Mouse (Mus musculus): ENCODE measurements around the gene Il18bp. TPM values are rescaled to one million over a fixed set of nuclear protein-coding genes. Genes with fewer than 3 reads are reported as not detected.

Il18bp gene
- total RNA-seq, 2 experiments from 2014 or later, result 1.1 to 4.7 TPM

Other genes with a start within 250 kb of the Il18bp start
- not detected in 2 replicates for gene Phox2a, start 200.4 kb downstream of the Il18bp start, total RNA-seq (2014; fragmentation: Nextera tagmentation)
- not detected in 2 replicates for gene Phox2a, start 200.4 kb downstream of the Il18bp start, total RNA-seq (2017)
- gene Inppl1, start 180.5 kb downstream of the Il18bp start, total RNA-seq (2014; fragmentation: Nextera tagmentation), result 2.1 and 4.6 TPM in 2 replicates
- 3.5 and 10.2 TPM in 2 replicates for gene Inppl1, start 180.5 kb downstream of the Il18bp start, total RNA-seq (2017)
- not detected in 2 replicates for gene Folr2, start 161.5 kb downstream of the Il18bp start, total RNA-seq (2014; fragmentation: Nextera tagmentation)
- gene Folr2, start 161.5 kb downstream of the Il18bp start, total RNA-seq (2017), result not detected in 2 replicates
- gene Anapc15, start 155.0 kb downstream of the Il18bp start, total RNA-seq (2014; fragmentation: Nextera tagmentation), result 131 and 132 TPM in 2 replicates
- 85.3 and 93.1 TPM in 2 replicates for gene Anapc15, start 155.0 kb downstream of the Il18bp start, total RNA-seq (2017)
- 1.3 TPM in 1 of 2 replicates, not detected in the other for gene Folr1, start 147.9 kb downstream of the Il18bp start, total RNA-seq (2014; fragmentation: Nextera tagmentation)
- not detected in 2 replicates for gene Folr1, start 147.9 kb downstream of the Il18bp start, total RNA-seq (2017)
- 47.6 and 53.1 TPM in 2 replicates for gene Lamtor1, start 112.8 kb downstream of the Il18bp start, total RNA-seq (2014; fragmentation: Nextera tagmentation)
- gene Lamtor1, start 112.8 kb downstream of the Il18bp start, total RNA-seq (2017), result 48.8 and 57.6 TPM in 2 replicates
- 0.12 TPM in 1 of 2 replicates, not detected in the other for gene Tomt, start 112.3 kb downstream of the Il18bp start, total RNA-seq (2014; fragmentation: Nextera tagmentation)
- gene Tomt, start 112.3 kb downstream of the Il18bp start, total RNA-seq (2017), result 0.23 TPM in 1 of 2 replicates, not detected in the other
- 2.3 and 4.4 TPM in 2 replicates for gene Lrrc51, start 84.8 kb downstream of the Il18bp start, total RNA-seq (2014; fragmentation: Nextera tagmentation)
- 0.75 TPM in 1 of 2 replicates, not detected in the other for gene Lrrc51, start 84.8 kb downstream of the Il18bp start, total RNA-seq (2017)
- gene Numa1, start 84.6 kb downstream of the Il18bp start, total RNA-seq (2014; fragmentation: Nextera tagmentation), result 106 and 112 TPM in 2 replicates
- 207 and 289 TPM in 2 replicates for gene Numa1, start 84.6 kb downstream of the Il18bp start, total RNA-seq (2017)
- 12.5 and 12.6 TPM in 2 replicates for gene Rnf121, start 46.8 kb upstream of the Il18bp start, total RNA-seq (2014; fragmentation: Nextera tagmentation)
- 11.2 and 19.6 TPM in 2 replicates for gene Rnf121, start 46.8 kb upstream of the Il18bp start, total RNA-seq (2017)
- gene Xndc1, start 46.8 kb upstream of the Il18bp start, total RNA-seq (2014; fragmentation: Nextera tagmentation), result 54.5 and 57.5 TPM in 2 replicates
- 28.7 and 40.8 TPM in 2 replicates for gene Xndc1, start 46.8 kb upstream of the Il18bp start, total RNA-seq (2017)
- gene Xntrpc, start 47.0 kb upstream of the Il18bp start, total RNA-seq (2014; fragmentation: Nextera tagmentation), result 0.48 and 1.3 TPM in 2 replicates
- gene Xntrpc, start 47.0 kb upstream of the Il18bp start, total RNA-seq (2017), result 0.08 TPM in 1 of 2 replicates, not detected in the other
- gene Trpc2, start 64.4 kb upstream of the Il18bp start, total RNA-seq (2014; fragmentation: Nextera tagmentation), result not detected in 2 replicates
- 0.80 and 1.0 TPM in 2 replicates for gene Trpc2, start 64.4 kb upstream of the Il18bp start, total RNA-seq (2017)
- not detected in 2 replicates for gene Art1, start 83.1 kb upstream of the Il18bp start, total RNA-seq (2014; fragmentation: Nextera tagmentation)
- not detected in 2 replicates for gene Art1, start 83.1 kb upstream of the Il18bp start, total RNA-seq (2017)
- 2.2 TPM in 1 of 2 replicates, not detected in the other for gene Art5, start 90.8 kb upstream of the Il18bp start, total RNA-seq (2014; fragmentation: Nextera tagmentation)
- not detected in 2 replicates for gene Art5, start 90.8 kb upstream of the Il18bp start, total RNA-seq (2017)
- not detected in 2 replicates for gene Chrna10, start 98.1 kb upstream of the Il18bp start, total RNA-seq (2014; fragmentation: Nextera tagmentation)
- gene Chrna10, start 98.1 kb upstream of the Il18bp start, total RNA-seq (2017), result not detected in 2 replicates
- 71.1 and 73.6 TPM in 2 replicates for gene Nup98, start 191.5 kb upstream of the Il18bp start, total RNA-seq (2014; fragmentation: Nextera tagmentation)
- 50.4 and 59.9 TPM in 2 replicates for gene Nup98, start 191.5 kb upstream of the Il18bp start, total RNA-seq (2017)
- gene Pgap2, start 191.5 kb upstream of the Il18bp start, total RNA-seq (2014; fragmentation: Nextera tagmentation), result 40.0 and 41.2 TPM in 2 replicates
- 17.5 and 21.8 TPM in 2 replicates for gene Pgap2, start 191.5 kb upstream of the Il18bp start, total RNA-seq (2017)
- 145 and 157 TPM in 2 replicates for gene Rhog, start 237.4 kb upstream of the Il18bp start, total RNA-seq (2014; fragmentation: Nextera tagmentation)
- 20.5 and 38.6 TPM in 2 replicates for gene Rhog, start 237.4 kb upstream of the Il18bp start, total RNA-seq (2017)
- gene Stim1, start 249.1 kb upstream of the Il18bp start, total RNA-seq (2014; fragmentation: Nextera tagmentation), result 23.4 and 37.7 TPM in 2 replicates
- 18.4 and 19.4 TPM in 2 replicates for gene Stim1, start 249.1 kb upstream of the Il18bp start, total RNA-seq (2017)

Measured in megakaryocyte-erythroid progenitor cell, adult 5-6 weeks (primary cell).